Mouse (Mus musculus) heart, postnatal 0 days (tissue): ENCODE data around the gene Pdzd2.

Source experiments
- CTCF ChIP-seq: IDR thresholded peaks from 2 replicates; pipeline ENCODE4 v1.5.1; 2016; ENCODE audit warnings: antibody characterized with exemption, control low read depth, low read depth
- EP300 ChIP-seq: IDR thresholded peaks from 2 replicates; pipeline ENCODE4 v1.6.1; 2016; ENCODE audit warnings: antibody characterized with exemption, low read depth

- no peak for TF ChIP-seq CTCF
- no peak for TF ChIP-seq EP300
Measured at GRCm38 (mm10) chr15:12583051-12583450, 156.7 kb downstream of the Pdzd2 start.
